Mouse (Mus musculus) heart, postnatal 36 days (tissue): ENCODE measurements around the gene Gm20388. TPM values are rescaled to one million over a fixed set of nuclear protein-coding genes. Genes with fewer than 3 reads are reported as not detected.
A peak's percentile ranks its signal among the peaks of the same experiment; 100 is the strongest.
"Not testable (repeated sequence)": the region's sequence is repeated elsewhere in the genome, so short reads cannot be mapped to it uniquely, and the experiment has no call there.

ENCODE experiments used
- DNase-seq, 2 experiments: peaks; one replicate each; pipeline ENCODE4 v3.0.0; 2021 to 2022
- intact Hi-C: fragments of 180-260 bp; cut with DNase I; formaldehyde crosslinking; loops from one replicate; pipeline ENCODE4 v1.15.1; 2025
- total RNA-seq, 2 experiments: library from RNA; stranded (reverse); gene quantifications; 2 replicates each; pipeline ENCODE4 v1.2.3; 2021

The Gm20388 gene
- total RNA-seq, 2 experiments from 2014 or later = 3.5 to 4.9 TPM

DNA sequence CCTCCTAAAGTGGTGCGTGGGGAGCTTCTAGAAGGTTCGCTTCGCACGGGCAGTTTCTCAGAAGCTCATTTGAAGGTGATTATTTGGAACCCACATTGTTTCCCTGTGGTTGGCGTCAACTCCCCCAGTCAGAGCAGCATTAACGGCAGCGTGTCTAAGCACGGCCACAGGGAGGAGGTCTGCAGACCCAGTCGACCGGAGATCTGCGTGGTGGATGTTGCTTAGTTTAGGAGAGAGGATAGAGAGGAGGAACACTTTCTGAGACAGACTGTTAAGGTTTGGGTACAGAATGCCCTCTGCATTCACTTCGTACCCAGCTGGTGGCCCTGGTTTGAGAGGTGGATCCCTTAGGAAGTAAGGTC, 4234.0 kb downstream of the Gm20388 start:
- intact Hi-C loops = no loop called here
- DNase-seq = no peak

DNA sequence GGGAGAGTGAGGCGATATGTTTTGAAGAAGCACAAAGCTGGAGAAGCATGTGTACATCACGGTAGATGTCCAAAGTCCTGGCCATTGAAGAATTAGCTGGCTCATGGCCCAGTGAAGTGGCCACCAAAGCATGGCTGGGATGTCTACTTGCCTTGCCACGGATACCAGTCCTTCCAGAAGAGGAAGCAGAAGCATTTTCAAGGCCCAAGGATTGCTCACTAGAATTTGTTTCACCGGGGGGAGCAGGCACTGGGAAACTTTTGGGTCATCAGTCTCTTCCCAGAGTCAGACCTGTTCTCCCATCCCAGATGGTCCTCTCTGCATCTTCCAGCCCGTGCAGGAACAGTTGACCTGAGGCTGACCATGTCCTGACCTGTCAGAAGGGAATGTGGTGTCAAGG, 4235.6 kb downstream of the Gm20388 start:
- intact Hi-C loops = no loop called here
- DNase-seq = no peak

DNA sequence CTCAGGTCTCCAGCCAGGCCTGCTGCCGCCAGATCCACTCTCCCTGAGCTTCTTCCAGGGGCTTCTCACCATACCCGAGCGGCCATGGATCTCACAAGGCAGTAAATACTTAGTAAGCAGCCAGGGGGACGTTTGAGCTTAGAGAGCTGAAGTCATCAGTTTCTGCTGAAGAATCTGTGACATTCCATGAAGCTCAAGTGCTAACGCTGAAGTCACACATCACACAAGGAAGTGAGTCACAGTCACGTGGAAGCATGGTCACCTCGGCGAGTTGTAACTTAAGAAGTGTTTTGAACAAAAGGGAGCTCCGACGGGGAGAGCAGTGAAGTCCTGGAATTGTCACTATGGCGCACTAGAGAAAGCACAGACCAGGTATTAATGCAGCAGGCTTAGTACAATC, 4239.4 kb downstream of the Gm20388 start:
- no peak for DNase-seq
- intact Hi-C loops = no loop called here

DNA sequence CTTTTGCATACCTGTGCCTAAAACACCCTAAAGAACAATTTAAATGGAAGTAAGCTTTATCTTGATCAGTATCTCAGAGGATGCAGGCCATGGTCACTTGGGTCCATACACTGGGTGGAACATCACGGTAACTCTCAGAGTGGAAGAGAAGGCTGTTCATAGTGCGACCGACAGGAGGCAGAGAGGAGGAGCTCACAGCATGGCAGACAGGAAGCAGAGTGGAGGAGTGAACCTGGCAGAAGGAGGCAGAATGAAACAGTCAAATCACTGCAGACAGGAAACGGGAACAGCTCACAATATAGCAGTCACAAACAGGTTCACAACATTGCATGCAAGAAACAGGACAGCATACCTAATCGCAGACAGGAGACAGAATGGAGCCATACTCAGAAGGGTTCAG, 4239.9 kb downstream of the Gm20388 start:
- no peak for DNase-seq
- intact Hi-C loops = no loop called here

DNA sequence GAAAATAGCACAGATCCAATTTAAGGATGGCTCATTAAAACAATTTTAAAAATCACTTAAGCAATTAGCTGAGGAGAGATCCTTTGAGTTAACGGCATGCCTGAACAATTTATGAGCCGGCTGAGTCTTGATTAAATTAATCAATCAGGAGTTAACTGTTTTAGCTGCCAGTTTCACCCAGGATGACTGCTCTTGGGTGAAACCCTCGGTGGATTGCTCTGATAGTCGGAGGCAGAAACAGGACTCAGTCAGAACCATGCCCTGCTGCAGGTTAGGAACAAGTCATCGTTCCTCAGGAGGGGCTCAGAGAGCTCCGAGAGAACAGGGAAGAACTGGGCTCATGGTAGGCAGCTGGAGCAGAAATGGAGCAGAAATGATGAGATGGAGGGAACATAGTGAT, 4241.2 kb downstream of the Gm20388 start:
- DNase-seq = no peak
- intact Hi-C loops = no loop called here

DNA sequence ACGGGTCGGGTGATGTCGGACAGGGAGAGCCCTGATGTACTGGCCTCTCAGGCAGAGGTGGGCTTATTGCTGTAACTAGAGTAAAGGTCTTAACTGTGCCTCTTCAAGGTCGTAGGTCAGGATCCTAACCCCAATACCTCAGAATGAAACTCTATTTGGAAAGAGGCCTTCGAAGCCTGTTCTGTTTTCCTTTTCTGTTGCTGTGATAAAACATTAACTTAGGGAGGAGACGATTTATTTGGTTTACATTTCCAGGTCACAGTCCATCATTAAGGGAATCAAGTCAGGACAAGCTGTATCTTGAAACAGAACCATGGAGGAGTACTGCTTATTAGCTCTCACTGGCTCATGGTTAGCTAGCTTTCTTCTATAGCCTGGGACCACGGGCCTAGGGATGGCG, 4242.1 kb downstream of the Gm20388 start:
- intact Hi-C loops = no loop called here

DNA sequence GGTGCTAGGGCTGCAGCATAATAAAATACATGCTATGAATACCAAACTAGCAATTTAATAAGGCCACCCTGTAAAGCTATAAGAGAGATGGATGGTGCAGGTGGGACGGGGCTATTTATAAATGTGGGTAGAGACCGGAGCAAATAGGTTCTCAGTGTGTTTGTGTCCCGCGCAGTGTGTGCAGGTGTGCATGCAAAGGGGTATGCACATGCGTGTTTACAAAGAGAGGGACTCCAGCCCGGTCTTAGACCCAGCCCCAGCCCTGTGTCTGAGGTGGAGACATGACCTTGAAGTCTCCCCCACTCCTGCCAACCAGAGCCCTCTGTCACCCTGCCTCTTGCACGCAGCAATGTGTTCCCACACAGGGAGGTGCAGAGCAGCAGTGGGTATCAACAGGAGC, 4245.7 kb downstream of the Gm20388 start:
- DNase-seq = no peak
- intact Hi-C loops = no loop called here

More for the DNA sequence above, 4242.1 kb downstream of the Gm20388 start:
- DNase-seq = no peak

DNA sequence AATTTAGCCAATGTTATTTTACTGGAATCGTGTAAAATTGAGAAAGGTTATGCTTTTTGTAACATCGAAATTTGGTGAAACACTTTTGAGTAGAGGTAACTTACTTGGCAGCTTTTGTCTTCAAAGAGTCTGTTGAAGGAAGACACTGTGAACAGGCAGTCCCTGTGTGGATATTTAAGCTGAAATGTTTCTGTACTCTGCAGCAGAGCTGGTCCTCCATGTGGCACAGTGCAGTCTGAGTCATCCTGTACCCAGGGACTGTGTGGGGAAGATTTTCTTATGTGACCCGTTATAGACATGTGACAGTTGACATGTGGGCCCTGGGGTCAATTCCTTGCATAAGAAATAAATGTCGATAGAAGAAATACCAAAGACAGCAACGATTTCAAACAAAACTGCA, 4251.0 kb downstream of the Gm20388 start:
- DNase-seq = no peak
- intact Hi-C loops = no loop called here

DNA sequence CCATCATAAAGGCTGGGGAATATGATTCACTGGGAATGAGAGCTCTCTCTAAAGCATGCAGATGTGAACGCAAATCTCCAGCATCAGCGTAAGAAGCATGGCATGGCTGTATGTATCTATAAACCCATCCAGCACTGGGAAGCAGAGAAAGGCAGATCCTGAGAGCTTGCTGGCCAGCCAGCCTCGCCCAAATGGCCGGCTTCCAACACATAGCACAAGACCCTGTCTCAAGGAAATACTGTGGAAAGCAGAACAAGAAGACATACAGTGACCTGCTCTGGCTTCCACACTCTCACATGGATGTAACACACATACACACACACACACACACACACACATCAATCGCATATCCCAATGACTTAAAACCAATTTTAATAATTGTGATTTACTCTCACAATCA, 4252.6 kb downstream of the Gm20388 start:
- no peak for DNase-seq
- intact Hi-C loops = no loop called here

DNA sequence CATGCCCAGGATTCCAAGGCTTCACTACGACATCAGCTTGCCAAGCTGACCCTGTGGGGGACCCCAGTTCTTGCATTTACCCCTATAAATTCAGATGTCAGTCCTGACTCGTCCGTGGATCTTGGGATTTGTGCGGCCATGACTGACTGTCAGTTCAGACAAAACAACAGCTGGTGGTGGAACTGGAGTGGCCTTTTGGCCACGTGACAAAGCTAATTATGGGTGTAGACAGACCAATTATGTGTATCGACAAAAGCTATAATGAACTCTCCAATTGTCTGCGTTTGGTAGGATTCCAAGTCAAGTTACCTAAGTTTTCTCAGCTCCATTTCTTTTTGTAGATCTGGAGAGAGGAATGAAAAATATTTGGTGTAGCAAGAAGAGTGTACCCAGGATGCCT, 4259.1 kb downstream of the Gm20388 start:
- DNase-seq = no peak
- intact Hi-C loops = no loop called here

DNA sequence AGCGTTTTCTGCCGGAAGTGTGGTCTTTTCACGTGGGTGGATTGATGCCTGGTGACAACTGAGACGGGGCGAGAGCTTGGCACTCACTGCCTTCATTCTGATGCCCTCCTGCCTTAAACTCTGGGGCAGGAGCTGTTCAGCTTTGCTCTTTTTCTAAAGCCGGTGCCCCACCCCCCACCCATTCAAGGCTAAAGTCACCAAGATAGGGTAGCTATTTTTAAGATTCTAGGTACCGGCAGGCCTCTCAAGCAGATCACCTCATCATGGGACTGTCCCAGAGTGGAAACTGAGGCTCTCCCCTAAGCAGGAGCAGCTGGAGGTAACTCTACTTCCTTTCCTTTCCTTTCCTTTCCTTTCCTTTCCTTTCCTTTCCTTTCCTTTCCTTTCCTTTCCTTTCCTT, 4260.0 kb downstream of the Gm20388 start:
- no peak for DNase-seq
- intact Hi-C loops = no loop called here

DNA sequence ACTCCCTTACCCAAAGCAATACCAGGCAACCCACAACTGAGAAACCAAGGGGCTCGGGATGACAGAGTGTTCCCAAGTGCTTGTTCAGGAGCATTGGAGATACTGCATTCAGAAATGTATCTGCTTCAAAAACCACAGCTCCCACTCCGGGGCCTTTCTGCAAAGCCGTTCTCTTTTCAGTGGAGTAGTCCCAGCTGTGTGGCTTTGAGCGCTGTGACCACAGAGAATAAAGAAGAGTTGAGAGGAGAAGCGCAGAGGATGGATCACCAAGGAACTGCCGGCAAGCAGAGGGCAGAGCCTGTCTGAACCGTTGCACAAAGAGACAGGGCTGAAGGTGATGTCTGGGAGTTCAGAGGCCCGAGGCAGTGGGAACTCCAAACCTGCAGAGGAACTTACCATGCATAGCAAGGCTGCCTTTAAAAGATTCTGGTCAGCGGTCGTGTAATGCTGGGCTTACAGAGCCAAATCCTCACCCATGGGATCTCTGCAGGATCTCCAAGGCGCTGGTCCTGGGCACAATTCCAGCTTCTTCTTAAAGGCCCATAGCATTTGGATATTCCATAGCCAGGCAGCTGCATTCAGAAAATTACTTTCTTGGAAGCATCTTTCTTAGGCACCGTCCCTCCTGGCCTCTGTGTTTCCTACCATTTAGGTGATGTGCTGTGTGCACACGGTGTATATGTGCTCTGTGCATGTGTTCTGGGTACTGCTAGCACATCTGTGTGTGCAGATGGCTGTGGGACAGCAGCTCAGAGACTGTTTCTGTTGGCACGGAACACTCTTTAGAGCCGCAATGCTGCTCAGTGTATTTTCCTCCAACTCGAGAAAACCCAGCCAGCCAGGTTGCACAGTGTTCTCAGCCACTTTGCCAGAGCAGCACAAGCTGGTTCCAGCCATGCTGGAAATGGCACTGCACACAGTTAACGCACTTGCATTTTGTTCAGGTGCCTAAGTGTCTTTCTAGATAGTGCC, 4261.2 kb downstream of the Gm20388 start:
- intact Hi-C loops = no loop called here
- peak; percentile 15 to 39 for DNase-seq

DNA sequence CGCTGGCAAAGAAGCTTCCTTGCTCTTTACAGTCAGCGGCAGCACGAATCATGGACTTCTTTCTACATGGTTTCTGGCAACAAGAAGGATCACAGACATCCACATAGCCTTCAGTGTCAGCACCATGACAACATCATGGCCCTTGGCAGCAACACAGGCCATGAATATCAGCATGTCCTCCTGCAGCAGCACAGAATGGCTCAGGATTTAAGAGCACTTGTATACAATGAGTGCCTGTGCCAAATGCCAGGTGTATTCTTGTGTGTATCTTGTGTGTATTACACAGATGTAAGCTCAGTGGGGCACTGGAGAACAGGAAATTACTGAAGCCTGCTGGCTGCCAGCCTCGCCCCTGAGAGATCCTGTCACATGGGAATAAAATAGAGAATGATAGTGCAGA, 4263.0 kb downstream of the Gm20388 start:
- intact Hi-C loops = no loop called here

DNA sequence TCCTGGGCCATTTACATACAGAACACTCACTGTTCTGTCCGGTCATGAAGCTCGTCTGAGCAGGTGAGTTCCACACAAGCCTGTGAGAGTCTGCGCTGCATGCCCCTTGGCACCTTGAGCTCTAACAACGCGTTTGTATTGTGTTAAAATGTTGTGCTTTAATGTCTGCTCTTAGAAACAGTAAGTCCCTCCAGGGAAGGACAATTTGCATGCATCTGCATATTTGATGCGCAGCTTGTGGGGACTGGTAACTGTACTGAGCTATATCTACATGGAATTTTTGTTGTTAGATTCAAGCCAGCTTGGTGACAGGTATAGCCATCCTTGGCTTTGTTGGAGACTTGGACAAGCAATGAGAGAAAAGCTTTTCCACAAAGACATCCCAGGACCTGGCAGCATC, 4265.5 kb downstream of the Gm20388 start:
- intact Hi-C loops = no loop called here

More for the DNA sequence above, 4263.0 kb downstream of the Gm20388 start:
- DNase-seq = no peak

DNA sequence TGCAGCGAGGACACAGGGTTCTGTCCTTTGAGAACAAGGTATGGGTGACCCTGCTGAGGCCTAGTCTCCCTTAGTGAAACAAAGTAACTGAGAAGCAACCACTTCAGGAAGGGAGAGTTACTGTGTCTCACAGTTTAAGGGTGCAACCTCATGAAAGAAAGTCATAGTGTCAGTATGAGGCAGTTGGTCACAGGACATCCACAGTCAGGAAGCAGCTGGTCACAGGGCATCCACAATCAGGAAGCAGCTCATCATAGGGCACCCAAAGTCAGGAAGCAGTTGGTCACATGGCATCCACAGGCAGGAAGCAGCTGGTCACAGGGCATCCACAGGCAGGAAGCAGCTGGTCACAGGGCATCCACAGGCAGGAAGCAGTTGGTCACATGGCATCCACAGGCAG, 4266.5 kb downstream of the Gm20388 start:
- intact Hi-C loops, DNase-seq: not testable (repeated sequence)

More for the DNA sequence above, 4265.5 kb downstream of the Gm20388 start:
- DNase-seq = no peak

DNA sequence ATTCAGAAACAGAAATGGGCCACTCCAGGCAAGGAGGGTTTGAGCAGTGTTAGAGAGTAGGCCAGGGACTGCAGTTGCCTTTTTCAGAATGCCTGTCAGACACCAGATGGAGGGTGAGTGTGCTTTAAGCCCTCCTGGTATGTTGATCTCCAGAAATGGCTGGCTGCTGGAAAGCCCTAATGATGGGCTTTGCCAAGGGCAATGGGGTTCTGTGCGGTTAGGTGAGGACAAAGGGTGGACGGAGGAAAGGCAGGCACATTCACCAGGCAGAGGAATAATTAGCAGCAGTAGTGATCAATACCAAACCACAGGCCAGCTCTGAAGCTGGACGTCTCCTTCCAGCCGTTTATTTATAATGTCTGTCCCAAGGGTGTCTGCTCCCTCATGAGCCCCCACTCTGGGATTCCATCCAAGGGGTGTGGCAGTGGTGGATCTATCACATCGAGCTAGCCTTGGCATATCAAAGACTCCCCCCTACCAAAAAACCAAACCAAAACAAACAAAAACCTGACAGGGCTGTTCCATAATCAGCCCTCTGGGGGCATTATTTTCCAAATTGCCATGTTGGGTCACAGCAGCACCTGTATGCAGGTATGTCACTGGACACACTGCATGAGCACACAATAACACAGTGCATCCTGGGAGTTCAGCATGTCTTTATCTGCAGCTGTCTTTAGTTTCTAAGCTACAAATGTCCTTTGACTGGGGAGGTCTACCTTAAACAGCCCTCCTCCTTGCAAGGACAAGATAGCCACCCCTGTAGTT, 4270.2 kb downstream of the Gm20388 start:
- intact Hi-C loops = no loop called here
- no peak for DNase-seq

DNA sequence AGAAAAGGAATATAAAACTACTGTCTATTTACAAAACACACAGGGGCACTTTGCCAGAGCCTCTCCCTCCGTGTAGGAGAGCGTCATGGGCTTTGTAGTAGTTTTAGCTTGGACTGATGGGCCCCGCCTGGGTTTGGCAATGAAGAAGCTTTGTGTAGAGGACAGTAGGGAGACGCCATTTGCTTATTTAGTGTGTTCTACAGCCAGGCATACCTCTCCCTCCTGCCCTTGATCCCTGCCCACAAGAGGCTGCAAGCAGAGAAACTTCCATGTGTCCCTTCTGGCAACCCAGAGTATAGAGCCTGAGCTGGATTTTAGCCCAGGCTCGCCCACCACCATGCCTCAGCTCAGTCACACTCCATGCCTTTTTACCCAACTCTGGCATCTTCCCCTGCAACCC, 4271.1 kb downstream of the Gm20388 start:
- intact Hi-C loops = no loop called here
- peak in 1 of 2 experiments; percentile 8 for DNase-seq

DNA sequence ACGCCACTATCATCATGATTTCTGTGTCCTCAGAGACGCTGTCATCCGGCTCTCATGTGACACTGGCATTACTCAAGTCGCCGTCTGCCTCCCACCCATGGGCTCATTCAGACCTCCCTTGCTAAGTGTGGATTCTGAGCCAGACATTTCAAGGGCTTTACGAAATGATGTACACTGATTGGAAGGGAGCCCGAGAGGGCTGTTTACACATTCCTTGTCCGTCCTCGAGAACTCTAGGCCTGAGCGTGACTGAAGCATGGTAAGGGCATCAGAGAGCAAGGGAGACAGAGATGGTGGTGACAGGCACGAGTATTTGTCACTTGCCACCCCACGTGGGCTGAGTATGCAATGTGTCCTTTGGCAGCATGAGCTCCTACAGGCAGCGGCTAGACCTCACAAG, 4271.6 kb downstream of the Gm20388 start:
- intact Hi-C loops = no loop called here
- peak; percentile 39 to 57 for DNase-seq

DNA sequence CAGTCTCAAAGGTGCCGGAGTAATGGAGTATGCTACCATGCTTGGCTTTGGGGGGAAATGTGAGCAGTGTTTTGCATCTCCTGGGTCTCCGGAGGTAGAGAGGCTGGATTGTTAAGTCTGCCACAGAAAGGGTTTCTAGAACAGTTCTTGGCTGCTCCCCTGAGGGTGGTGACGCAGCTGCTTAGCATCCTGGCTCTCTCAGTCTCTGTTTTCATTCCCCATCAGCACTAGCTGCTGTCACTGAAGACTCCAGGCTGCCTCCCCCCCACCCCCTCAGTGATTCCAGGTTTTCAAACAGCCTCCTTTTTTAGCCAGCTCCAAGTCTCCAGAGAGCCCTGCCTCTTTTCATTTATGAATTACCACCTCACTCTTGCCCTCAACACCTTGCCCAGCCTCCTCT, 4273.4 kb downstream of the Gm20388 start:
- DNase-seq = peak; percentile 26 to 33

DNA sequence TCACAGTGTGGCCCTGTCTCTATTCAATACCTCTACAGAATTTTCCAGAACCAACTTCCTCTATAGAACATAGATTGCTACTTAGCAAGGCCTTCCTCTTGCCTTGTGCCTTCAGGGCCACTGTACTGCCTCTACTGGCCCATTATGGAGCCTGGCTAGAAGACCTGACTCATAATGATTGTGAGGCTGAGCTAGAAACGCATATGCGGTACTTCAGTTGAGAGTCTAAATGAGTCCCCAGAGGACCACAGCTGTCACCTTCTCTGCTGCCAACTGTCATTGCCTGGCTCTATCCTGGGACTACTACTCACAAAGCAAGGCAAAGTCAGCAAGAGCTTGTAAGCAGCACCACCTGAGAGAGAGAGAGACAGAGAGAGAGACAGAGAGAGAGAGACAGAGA, 4273.9 kb downstream of the Gm20388 start:
- intact Hi-C loops = no loop called here
- peak in 1 of 2 experiments; percentile 9 for DNase-seq

More for the DNA sequence above, 4273.4 kb downstream of the Gm20388 start:
- intact Hi-C loops = no loop called here

DNA sequence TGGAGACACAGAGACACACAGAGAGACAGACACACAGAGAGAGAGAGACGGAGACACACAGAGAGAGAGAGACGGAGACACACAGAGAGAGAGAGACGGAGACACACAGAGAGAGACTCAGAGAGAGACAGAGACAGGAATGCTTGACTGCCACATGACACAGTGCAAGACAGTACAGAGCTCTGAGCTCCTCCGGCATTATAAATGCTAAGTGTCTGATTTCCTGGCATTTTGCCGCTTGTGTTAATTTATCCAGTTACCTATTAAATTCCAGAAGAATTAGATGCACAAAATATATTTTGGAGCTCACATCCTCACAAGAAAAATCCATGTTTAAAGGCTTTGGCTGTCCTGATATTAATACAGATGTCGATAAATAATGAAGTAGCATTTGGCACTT, 4274.4 kb downstream of the Gm20388 start:
- intact Hi-C loops = no loop called here

DNA sequence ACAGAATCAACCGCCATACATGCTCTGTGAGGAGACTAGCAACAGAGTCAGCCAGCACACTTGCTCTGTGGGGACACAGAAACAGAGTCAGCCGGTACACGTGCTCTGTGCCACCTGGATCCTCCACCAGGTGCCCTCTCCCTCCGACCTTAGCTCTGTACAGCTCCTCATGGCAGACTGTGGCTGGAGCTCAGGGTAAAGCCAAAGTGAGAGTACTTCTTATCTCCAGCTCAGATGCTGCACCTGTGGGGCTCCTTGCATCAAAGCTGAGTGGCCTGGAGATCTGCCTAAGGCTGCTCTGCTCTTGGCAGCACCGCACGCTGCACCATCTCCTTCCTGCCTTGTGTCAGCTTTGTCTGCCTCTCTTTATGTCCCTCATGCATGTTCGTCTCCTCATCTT, 4279.7 kb downstream of the Gm20388 start:
- no peak for DNase-seq
- intact Hi-C loops = no loop called here

More for the DNA sequence above, 4274.4 kb downstream of the Gm20388 start:
- no peak for DNase-seq
